Mouse (Mus musculus): ENCODE results near the gene F12. TPM values are rescaled to one million over a fixed set of nuclear protein-coding genes. Genes with fewer than 3 reads are reported as not detected.

Gene F12
- polyA plus RNA-seq, 1 experiment from 2014 or later, result not detected

- WGBS, result 75% methylated on average over 7 of the region's 7 CpGs
- no peaks in the 10 kb centered on the region for H3K9me3 ChIP-seq (ENCODE audit: control insufficient read depth, low read depth, low read length)
- no peak overlapping the region for H3K4me2 ChIP-seq (replicated peaks; ENCODE audit: low read depth, low read length)
- no peaks in the 10 kb centered on the region for H3K27me3 ChIP-seq (ENCODE audit: control insufficient read depth, insufficient read depth, low read length)
- no peak for ATAC-seq (ENCODE audit: insufficient number of reproducible peaks, insufficient read depth, low FRiP score, low read depth)
- H3K36me3 ChIP-seq (ENCODE audit: control insufficient read depth, insufficient read depth, low read length), result no peaks in the 10 kb centered on the region
- H3K4me1 ChIP-seq (ENCODE audit: control insufficient read depth, insufficient read depth, low read length), result no peaks in the 10 kb centered on the region
- H3K27ac ChIP-seq (ENCODE audit: low read length), result no peak overlapping the region
- no peak overlapping the region for H3K4me3 ChIP-seq (ENCODE audit: low read depth, low read length)
- H3K9ac ChIP-seq (replicated peaks; ENCODE audit: low read depth, low read length), result no peak overlapping the region
These were observed 58.2 kb downstream of the F12 start for GRCm38 (mm10) chr13:55368401-55368800.

Small RNAs within 50 kb of the gene (microRNA-seq; reads per million reads assigned to microRNA genes)
- gene Mir6943, result not detected

Other genes starting within 250 kb of the F12 start
- gene Nsd1, start 217.0 kb downstream of the F12 start, polyA plus RNA-seq (2014; fragmentation: Nextera tagmentation; extraction: Ambion mirVana), result 96.3 and 97.6 TPM in 2 replicates
- gene Prelid1, start 106.3 kb downstream of the F12 start, polyA plus RNA-seq (2014; fragmentation: Nextera tagmentation; extraction: Ambion mirVana), result 509 and 525 TPM in 2 replicates
- gene Rab24, start 104.8 kb downstream of the F12 start, polyA plus RNA-seq (2014; fragmentation: Nextera tagmentation; extraction: Ambion mirVana), result 81.0 and 89.9 TPM in 2 replicates
- gene Mxd3, start 97.0 kb downstream of the F12 start, polyA plus RNA-seq (2014; fragmentation: Nextera tagmentation; extraction: Ambion mirVana), result 33.5 and 40.7 TPM in 2 replicates
- gene Lman2, start 64.0 kb downstream of the F12 start, polyA plus RNA-seq (2014; fragmentation: Nextera tagmentation; extraction: Ambion mirVana), result 91.7 and 98.6 TPM in 2 replicates
- 0.53 and 0.78 TPM in 2 replicates for gene Rgs14, start 57.1 kb downstream of the F12 start, polyA plus RNA-seq (2014; fragmentation: Nextera tagmentation; extraction: Ambion mirVana)
- gene Slc34a1, start 28.6 kb downstream of the F12 start, polyA plus RNA-seq (2014; fragmentation: Nextera tagmentation; extraction: Ambion mirVana), result 0.18 TPM in 1 of 2 replicates, not detected in the other
- gene Pfn3, start 11.6 kb downstream of the F12 start, polyA plus RNA-seq (2014; fragmentation: Nextera tagmentation; extraction: Ambion mirVana), result 0.52 TPM in 1 of 2 replicates, not detected in the other
- 35.5 and 36.9 TPM in 2 replicates for gene Grk6, start 18.3 kb upstream of the F12 start, polyA plus RNA-seq (2014; fragmentation: Nextera tagmentation; extraction: Ambion mirVana)
- 0.87 and 1.4 TPM in 2 replicates for gene Prr7, start 37.5 kb upstream of the F12 start, polyA plus RNA-seq (2014; fragmentation: Nextera tagmentation; extraction: Ambion mirVana)
- 118 and 120 TPM in 2 replicates for gene Dbn1, start 61.3 kb upstream of the F12 start, polyA plus RNA-seq (2014; fragmentation: Nextera tagmentation; extraction: Ambion mirVana)
- gene Pdlim7, start 86.9 kb upstream of the F12 start, polyA plus RNA-seq (2014; fragmentation: Nextera tagmentation; extraction: Ambion mirVana), result 257 and 270 TPM in 2 replicates
- 2.1 and 2.4 TPM in 2 replicates for gene Dok3, start 102.5 kb upstream of the F12 start, polyA plus RNA-seq (2014; fragmentation: Nextera tagmentation; extraction: Ambion mirVana)
- gene Ddx41, start 109.9 kb upstream of the F12 start, polyA plus RNA-seq (2014; fragmentation: Nextera tagmentation; extraction: Ambion mirVana), result 61.5 and 67.6 TPM in 2 replicates
- gene Fam193b, start 144.3 kb upstream of the F12 start, polyA plus RNA-seq (2014; fragmentation: Nextera tagmentation; extraction: Ambion mirVana), result 30.9 and 39.6 TPM in 2 replicates
- gene Tmed9, start 146.9 kb upstream of the F12 start, polyA plus RNA-seq (2014; fragmentation: Nextera tagmentation; extraction: Ambion mirVana), result 74.3 and 85.2 TPM in 2 replicates
- gene B4galt7, start 173.1 kb upstream of the F12 start, polyA plus RNA-seq (2014; fragmentation: Nextera tagmentation; extraction: Ambion mirVana), result 21.0 and 24.9 TPM in 2 replicates
- gene Caml, start 196.2 kb upstream of the F12 start, polyA plus RNA-seq (2014; fragmentation: Nextera tagmentation; extraction: Ambion mirVana), result 57.8 and 58.0 TPM in 2 replicates
- 41.1 and 45.4 TPM in 2 replicates for gene Ddx46, start 208.2 kb upstream of the F12 start, polyA plus RNA-seq (2014; fragmentation: Nextera tagmentation; extraction: Ambion mirVana)